Mouse (Mus musculus) inflammation-experienced regulatory T-cells (primary cell): ENCODE measurements around the gene Med28. TPM values are rescaled to one million over a fixed set of nuclear protein-coding genes. Genes with fewer than 3 reads are reported as not detected.

Experiments
- polyA plus RNA-seq, 2 experiments: library from polyadenylated mRNA; unstranded; fragments of 100-300 nt; shearing (Covaris generic); gene quantifications; one replicate each; pipeline ENCODE4 v1.2.1; 2017

Med28 gene
- 100 to 1,000 TPM; 260 to 293 TPM for polyA plus RNA-seq

DNA sequence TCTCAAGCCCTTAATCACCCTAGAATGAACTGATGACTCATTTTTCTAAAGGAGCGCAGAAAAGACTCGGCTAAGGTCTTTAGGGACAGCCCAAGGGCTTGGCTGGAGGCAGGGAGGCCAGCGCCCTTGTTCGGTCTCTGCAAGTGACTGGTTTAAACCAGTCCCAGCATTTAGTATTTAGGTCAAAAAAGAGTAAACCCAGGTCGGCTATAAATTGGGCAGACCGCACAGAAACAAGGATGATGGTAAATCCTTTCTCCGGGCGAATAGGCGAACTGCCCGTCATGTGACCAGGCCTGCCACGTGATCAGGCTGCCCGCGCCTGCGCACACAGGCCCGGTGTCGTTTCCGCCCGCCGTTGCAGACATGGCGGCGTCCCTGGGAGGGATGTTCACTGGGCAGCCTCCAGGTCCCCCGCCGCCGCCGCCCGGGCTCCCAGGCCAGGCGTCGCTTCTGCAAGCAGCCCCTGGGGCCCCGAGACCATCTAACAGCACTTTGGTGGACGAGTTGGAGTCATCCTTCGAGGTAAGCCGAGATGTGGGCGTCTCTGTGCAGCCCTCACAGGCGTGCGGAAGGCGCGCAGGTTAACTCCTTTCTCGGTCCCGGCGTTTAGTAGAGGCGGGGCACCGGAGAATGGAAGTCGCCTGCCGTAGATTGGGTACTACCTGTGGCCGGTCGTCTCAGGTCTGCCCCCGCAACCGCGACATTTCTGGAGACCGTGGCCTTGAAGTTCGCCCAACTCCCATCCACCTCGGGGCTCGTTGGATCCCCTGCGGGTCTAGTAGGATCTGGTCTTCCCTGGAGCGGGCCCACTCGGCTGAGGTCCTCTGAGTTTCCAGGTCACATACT, at the start of gene Med28:
Med28 (plus strand) TSS at position 270 of the 849 bp plus-strand sequence.

DNA sequence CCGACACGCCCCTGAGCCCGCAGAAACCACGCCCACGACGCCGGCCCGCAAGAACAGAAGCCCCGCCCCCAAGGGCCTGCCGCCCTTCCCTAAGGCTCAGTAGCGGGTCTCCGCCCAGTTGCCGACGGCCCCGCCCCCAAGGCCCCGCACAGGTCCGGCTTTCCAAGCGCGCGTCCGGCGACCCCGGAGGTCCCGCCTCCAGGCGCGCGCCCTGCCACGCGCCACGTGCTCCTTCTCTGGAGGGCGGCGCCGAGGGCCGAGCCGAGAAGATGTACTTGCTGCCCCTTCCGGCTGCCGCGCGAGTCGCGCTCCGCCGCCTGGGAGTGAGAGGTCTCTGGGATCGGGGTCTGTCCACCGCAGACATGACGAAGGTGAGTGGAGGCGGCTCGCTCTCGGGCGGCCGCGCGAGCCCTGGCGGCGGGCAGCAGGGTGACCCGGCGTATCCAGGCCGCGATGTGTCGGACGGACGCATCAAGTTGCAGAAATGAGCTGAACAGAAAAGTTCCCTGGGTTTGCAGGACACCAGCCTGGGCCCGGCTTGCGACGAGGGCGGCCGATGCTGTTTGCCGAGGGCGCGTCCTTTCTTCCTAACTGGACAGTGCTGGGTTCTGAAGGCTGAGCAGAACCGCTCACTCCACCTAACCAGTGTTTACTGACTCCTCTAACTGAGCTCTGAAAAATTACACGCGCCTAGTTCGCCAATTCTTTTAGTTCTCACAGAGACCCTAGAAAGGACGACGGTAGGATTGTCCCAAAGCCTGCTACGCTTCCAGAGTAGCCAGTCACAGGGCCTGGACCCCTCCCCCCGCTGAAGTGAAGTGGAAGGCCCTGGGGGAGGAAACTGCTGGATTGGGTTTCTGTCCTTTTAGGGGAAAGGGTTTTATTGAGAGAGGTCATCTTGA, 26.6 kb upstream of the Med28 start, which contains the start of gene Lap3:
Lap3 (plus strand) TSS at position 184 of the 902 bp plus-strand sequence.

Other genes with a start within 250 kb of the Med28 start
- gene Qdpr, start 70.0 kb upstream of the Med28 start, polyA plus RNA-seq = 100 to 1,000 TPM in 1 of 2 experiments, 10 to 100 TPM in 1; 94.3 to 110 TPM
- not detected for gene Clrn2, start 66.5 kb upstream of the Med28 start, polyA plus RNA-seq
- gene Lap3, start 26.9 kb upstream of the Med28 start, polyA plus RNA-seq = 10 to 100 TPM; 26.6 to 42.1 TPM
- gene Fam184b, start 119.4 kb downstream of the Med28 start, polyA plus RNA-seq = under 1 TPM; 0.15 to 0.24 TPM
- 1 to 10 TPM; 1.4 to 2.5 TPM for gene Ncapg, start 149.7 kb downstream of the Med28 start, polyA plus RNA-seq